Mouse (Mus musculus) C2C12 (cell line): Measurements from ENCODE around the gene Lmln.

Experiments used
- CEBPB ChIP-seq: IDR thresholded peaks from one replicate; pipeline ENCODE4 v1.6.1; 2011; ENCODE audit warnings: low read depth, mild to moderate bottlenecking, control low read depth, moderate library complexity
- CTCF ChIP-seq: IDR thresholded peaks from one replicate; pipeline ENCODE4 v1.5.1; 2011; ENCODE audit not compliant: control insufficient read depth, insufficient read depth, insufficient read length
- FOSL1 ChIP-seq: IDR thresholded peaks from one replicate; pipeline ENCODE4 v1.8.0; 2011; ENCODE audit warnings: mild to moderate bottlenecking, low read length; ENCODE audit not compliant: poor library complexity, insufficient read depth, severe bottlenecking
- MYOD1 ChIP-seq: IDR thresholded peaks from one replicate; pipeline ENCODE4 v1.6.1; 2011; ENCODE audit warnings: low read depth; ENCODE audit not compliant: control insufficient read depth, insufficient read length
- MYOG ChIP-seq: IDR thresholded peaks from one replicate; pipeline ENCODE4 v1.6.1; 2011; ENCODE audit not compliant: control insufficient read depth, insufficient read length; ENCODE audit errors: extremely low read depth
- USF1 ChIP-seq: IDR thresholded peaks from one replicate; pipeline ENCODE4 v1.6.1; 2011; ENCODE audit warnings: low read depth, mild to moderate bottlenecking, control low read depth, moderate library complexity

DNA sequence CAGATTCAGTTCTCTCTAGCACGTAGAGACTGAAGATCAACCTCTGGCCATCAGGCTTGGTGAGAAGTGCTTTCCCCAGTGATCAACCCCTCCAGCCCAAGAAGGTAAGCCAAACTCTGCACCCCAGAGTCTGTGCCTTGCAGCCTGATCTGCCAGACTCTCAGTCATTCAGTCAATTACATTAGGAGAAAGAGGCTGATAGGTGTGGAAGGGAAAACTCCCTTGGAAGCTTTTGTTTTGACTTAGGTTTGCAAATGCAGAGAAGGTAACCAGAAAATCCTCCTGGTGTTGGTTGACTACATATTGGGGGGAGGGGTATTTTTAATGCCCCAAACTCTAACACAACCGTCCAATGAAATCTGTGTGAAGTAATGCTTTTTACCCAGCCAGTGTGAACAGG, 81.1 kb downstream of the Lmln start:
- TF ChIP-seq CTCF, result no peak
- no peak for TF ChIP-seq USF1
- TF ChIP-seq MYOD1, result no peak
- TF ChIP-seq CEBPB, result no peak
- TF ChIP-seq FOSL1, result no peak
- no peak for TF ChIP-seq MYOG
